Mouse (Mus musculus): Measurements from ENCODE around the gene Frem3. TPM values are rescaled to one million over a fixed set of nuclear protein-coding genes. Genes with fewer than 3 reads are reported as not detected.

The Frem3 gene
- total and polyA plus RNA-seq, 2 experiments from 2014 or later: 0.32 to 0.71 TPM

DNA sequence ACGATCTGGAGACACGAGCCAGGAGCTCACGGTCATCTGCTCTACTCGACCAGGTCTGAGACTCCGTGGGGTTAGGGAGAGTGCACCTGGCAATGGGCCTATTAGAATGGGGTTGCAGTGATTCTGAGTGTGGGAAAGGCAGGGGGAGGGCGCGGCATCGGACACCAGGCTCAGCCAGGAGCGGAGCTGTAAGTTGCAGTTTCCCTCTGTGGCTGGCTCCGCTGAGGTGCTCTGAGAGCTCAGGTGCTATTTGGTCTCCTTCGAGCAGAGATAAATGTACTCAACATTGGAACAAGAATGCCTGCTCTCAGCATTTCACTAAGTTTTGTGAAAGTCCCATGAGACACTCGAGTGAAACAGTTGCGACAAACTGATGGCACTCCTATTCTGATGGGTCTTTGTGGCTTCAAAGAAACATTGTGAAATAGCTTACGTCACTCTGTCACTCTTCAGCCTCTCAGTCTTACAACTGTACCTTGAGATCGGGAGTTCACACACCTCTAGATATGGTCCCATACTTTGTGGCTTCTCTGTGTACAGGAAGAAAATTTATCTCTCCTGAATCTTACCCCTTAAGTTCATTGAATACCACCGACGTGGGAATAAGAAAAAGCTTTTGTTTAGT is 58.5 kb downstream of the Frem3 start:
- WGBS: 74% methylated on average over 17 of the region's 17 CpGs
- no peak for TF ChIP-seq CTCF (IDR thresholded peaks at IDR 0.05)
- no peak overlapping the region for H3K9ac ChIP-seq (replicated peaks; ENCODE audit: low read length, poor library complexity, severe bottlenecking)

DNA sequence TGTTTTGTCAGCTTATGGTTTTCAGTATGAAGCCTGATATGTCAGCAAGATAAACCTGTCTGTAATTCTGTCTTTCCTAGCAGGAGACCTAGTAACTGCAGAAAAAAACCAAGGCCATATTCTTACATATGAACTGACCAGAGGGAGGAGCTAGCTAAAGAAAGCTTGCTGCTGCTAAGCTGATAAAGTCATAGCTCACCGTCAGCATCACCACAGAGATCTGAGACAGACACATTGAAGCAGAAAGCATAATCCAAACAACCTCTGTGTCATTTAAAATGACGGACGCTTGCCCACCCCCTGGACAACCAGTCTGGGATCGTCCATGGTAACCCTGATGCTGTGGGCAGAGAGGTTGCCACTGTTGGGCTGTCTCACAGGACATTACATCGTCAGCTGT is 71.7 kb downstream of the Frem3 start:
- no peak overlapping the region for H3K4me2 ChIP-seq (ENCODE audit: low read depth, low read length, poor library complexity, severe bottlenecking)
- no peak overlapping the region for H3K27ac ChIP-seq (ENCODE audit: low read depth, low read length)
- no peaks in the 10 kb centered on the region for H3K4me1 ChIP-seq (ENCODE audit: insufficient read depth, low read length)
- no peak overlapping the region for H3K9ac ChIP-seq (replicated peaks; ENCODE audit: low read length, poor library complexity, severe bottlenecking)
- no peaks in the 10 kb centered on the region for H3K27me3 ChIP-seq (ENCODE audit: insufficient read depth, low read length)
- no peak for DNase-seq (ENCODE audit: low spot score)
- WGBS: 51% methylated on average over 5 of the region's 5 CpGs
- no peak for TF ChIP-seq CTCF (IDR thresholded peaks at IDR 0.05)
- ATAC-seq (ENCODE audit: low FRiP score): no peak
- no peaks in the 10 kb centered on the region for H3K9me3 ChIP-seq (ENCODE audit: low read length)
- no peak overlapping the region for H3K4me3 ChIP-seq (ENCODE audit: low read depth, low read length)
- no peaks in the 10 kb centered on the region for H3K36me3 ChIP-seq (ENCODE audit: insufficient read depth, low read length)

More for the DNA sequence above, 58.5 kb downstream of the Frem3 start:
- H3K27me3 ChIP-seq (ENCODE audit: insufficient read depth, low read length): no peaks in the 10 kb centered on the region
- no peak for DNase-seq (ENCODE audit: low spot score)
- no peak for ATAC-seq (ENCODE audit: low FRiP score)
- no peaks in the 10 kb centered on the region for H3K4me1 ChIP-seq (ENCODE audit: insufficient read depth, low read length)
- H3K36me3 ChIP-seq (ENCODE audit: insufficient read depth, low read length): no peaks in the 10 kb centered on the region
- H3K4me3 ChIP-seq (ENCODE audit: low read depth, low read length): no peak overlapping the region
- no peak overlapping the region for H3K4me2 ChIP-seq (ENCODE audit: low read depth, low read length, poor library complexity, severe bottlenecking)
- no peak overlapping the region for H3K27ac ChIP-seq (ENCODE audit: low read depth, low read length)
- no peaks in the 10 kb centered on the region for H3K9me3 ChIP-seq (ENCODE audit: low read length)

DNA sequence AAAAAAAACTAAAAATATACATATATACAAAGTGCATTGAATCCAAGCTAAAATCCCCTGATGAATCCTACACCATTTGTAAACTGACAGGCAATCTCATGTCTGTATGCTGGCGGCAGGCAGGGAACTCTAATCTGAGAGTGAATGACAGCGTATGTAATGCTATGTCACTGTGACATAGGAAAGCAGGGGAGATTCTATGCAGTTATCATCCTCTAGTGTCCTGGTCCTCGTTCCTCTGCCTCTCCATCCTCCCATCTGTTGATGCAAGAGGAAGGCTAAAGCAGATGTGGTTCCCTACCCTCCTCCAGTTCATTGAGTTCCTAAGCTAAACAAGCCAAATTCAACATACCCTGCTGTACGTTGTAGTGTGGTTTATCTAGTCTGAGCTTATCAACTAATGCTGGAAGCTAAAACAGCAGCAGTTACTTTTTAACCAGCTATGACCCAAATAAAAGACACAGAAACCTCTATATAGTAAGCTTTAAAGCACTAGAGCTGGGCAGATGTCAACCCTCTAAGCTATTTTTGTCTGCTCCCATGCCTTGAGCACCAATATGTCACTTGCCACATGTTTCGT is 73.0 kb downstream of the Frem3 start:
- Histone ChIP-seq H3K9ac (replicated peaks; ENCODE audit: low read length, poor library complexity, severe bottlenecking) (no peak overlapping the region), H3K4me3 (ENCODE audit: low read depth, low read length) (no peak overlapping the region), H3K27me3 (ENCODE audit: insufficient read depth, low read length) (no peaks in the 10 kb centered on the region), H3K4me2 (ENCODE audit: low read depth, low read length, poor library complexity, severe bottlenecking) (no peak overlapping the region), H3K27ac (ENCODE audit: low read depth, low read length) (no peak overlapping the region), H3K9me3 (ENCODE audit: low read length) (no peaks in the 10 kb centered on the region), H3K4me1 (ENCODE audit: insufficient read depth, low read length) (no peaks in the 10 kb centered on the region), H3K36me3 (ENCODE audit: insufficient read depth, low read length) (no peaks in the 10 kb centered on the region)
- no peak for TF ChIP-seq CTCF (IDR thresholded peaks at IDR 0.05)
- WGBS: 71% methylated on average over 5 of the region's 5 CpGs
- DNase-seq (ENCODE audit: low spot score) (no peak), ATAC-seq (ENCODE audit: low FRiP score) (no peak)

DNA sequence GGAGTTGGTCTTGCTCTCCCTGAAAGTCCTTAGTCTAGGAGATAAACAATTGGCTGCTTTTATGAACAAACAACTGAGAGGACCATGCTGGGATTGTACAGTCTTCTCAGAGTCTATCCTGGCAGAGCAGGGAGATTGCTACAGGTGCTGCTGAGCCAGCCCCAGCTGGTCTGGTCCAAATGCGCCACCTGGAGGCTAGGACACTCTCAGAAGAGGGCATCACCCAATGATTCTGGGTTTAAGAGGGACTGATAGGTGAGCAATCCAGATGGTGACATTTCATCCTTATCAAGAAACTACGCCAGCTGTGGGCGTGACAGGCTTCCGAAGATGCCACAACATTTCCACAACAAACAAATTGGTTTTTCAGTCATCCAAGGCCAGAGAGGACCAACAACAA is 77.3 kb downstream of the Frem3 start:
- H3K4me2 ChIP-seq (ENCODE audit: low read depth, low read length, poor library complexity, severe bottlenecking): no peak overlapping the region
- 52% methylated on average over 4 of the region's 4 CpGs for WGBS
- no peak overlapping the region for H3K4me3 ChIP-seq (ENCODE audit: low read depth, low read length)
- peak; percentile 85 for TF ChIP-seq CTCF (IDR thresholded peaks at IDR 0.05)
- no peak overlapping the region for H3K27ac ChIP-seq (ENCODE audit: low read depth, low read length)
- ATAC-seq (ENCODE audit: low FRiP score) (no peak), DNase-seq (ENCODE audit: low spot score) (peak; percentile 71)
- H3K4me1 ChIP-seq (ENCODE audit: insufficient read depth, low read length): no peaks in the 10 kb centered on the region
- no peaks in the 10 kb centered on the region for H3K36me3 ChIP-seq (ENCODE audit: insufficient read depth, low read length)
- H3K27me3 ChIP-seq (ENCODE audit: insufficient read depth, low read length): no peaks in the 10 kb centered on the region
- no peaks in the 10 kb centered on the region for H3K9me3 ChIP-seq (ENCODE audit: low read length)
- no peak overlapping the region for H3K9ac ChIP-seq (replicated peaks; ENCODE audit: low read length, poor library complexity, severe bottlenecking)

DNA sequence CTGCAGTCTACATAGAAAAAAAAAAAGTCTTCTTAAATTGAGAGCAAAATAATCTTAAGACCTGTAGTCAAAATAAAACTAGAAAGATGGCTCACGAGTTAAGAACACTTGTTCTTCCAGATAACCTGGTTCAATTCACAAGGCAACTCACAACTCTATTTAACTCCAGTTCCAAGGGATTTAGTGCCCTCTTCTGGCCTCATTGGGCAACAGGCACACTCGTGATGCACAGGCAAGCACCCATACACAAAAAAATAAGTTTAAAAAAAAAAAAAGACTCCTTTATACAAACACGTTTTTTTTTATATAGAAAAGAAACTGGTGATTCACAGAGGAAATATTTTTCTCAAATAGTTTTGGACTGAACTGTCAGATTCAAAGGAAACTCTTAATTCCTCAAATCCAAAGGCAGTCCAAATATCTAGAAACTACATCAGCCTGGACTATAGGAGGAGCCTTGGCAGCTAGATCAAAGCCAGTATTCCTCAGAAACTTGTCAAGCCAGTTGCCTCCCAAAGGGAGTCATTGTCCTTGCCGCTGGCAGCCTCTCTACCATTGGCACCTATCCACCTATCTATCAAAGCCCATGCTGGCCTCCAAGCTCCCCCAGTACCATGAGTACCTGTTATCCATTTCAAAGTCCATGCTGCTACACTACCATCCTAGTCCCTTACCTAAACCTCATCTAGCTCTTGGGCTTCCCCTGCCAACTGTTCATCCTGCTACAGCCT is 100.0 kb downstream of the Frem3 start:
- H3K27ac ChIP-seq (ENCODE audit: low read depth, low read length): no peak overlapping the region
- peak; percentile 53 for DNase-seq (ENCODE audit: low spot score)
- H3K36me3 ChIP-seq (ENCODE audit: insufficient read depth, low read length): peaks cover 16% of the 10 kb centered on the region
- H3K4me3 ChIP-seq (ENCODE audit: low read depth, low read length): no peak overlapping the region
- H3K4me2 ChIP-seq (ENCODE audit: low read depth, low read length, poor library complexity, severe bottlenecking): no peak overlapping the region
- H3K4me1 ChIP-seq (ENCODE audit: insufficient read depth, low read length): no peaks in the 10 kb centered on the region
- H3K27me3 ChIP-seq (ENCODE audit: insufficient read depth, low read length): no peaks in the 10 kb centered on the region
- no peak overlapping the region for H3K9ac ChIP-seq (replicated peaks; ENCODE audit: low read length, poor library complexity, severe bottlenecking)
- peak; percentile 64 for TF ChIP-seq CTCF (IDR thresholded peaks at IDR 0.05)
- ATAC-seq (ENCODE audit: low FRiP score): no peak
- WGBS: 76% methylated on average over 4 of the region's 4 CpGs
- no peaks in the 10 kb centered on the region for H3K9me3 ChIP-seq (ENCODE audit: low read length)

DNA sequence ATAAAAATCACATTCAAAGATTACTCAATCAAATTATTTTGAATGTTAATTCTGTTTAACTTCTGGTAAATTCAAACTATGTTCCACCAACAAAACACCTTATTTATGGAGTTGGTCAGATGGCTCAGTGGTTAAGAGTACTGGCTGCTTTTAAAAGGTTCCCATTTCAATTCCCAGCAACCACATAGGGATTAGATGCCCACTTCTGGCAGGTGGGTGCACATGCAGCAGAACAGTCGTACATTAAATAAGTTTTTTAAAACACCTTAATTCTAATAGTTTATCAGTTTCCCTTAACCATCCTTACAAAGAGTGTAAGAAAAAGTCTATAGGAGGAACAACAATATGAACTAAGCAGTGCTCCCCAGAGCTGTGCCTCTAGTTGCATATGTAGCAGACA is 103.6 kb downstream of the Frem3 start:
- Histone ChIP-seq H3K27ac (ENCODE audit: low read depth, low read length) (no peak overlapping the region), H3K4me1 (ENCODE audit: insufficient read depth, low read length) (no peaks in the 10 kb centered on the region), H3K36me3 (ENCODE audit: insufficient read depth, low read length) (peaks cover 9% of the 10 kb centered on the region), H3K4me3 (ENCODE audit: low read depth, low read length) (no peak overlapping the region), H3K4me2 (ENCODE audit: low read depth, low read length, poor library complexity, severe bottlenecking) (no peak overlapping the region), H3K9ac (replicated peaks; ENCODE audit: low read length, poor library complexity, severe bottlenecking) (no peak overlapping the region), H3K9me3 (ENCODE audit: low read length) (no peaks in the 10 kb centered on the region), H3K27me3 (ENCODE audit: insufficient read depth, low read length) (no peaks in the 10 kb centered on the region)
- DNase-seq (ENCODE audit: low spot score) (no peak), ATAC-seq (ENCODE audit: low FRiP score) (no peak)
- no peak for TF ChIP-seq CTCF (IDR thresholded peaks at IDR 0.05)
- 95% methylated on average over 1 of the region's 1 CpGs for WGBS

All from midbrain, postnatal 0 days (tissue).